Mouse (Mus musculus) central nervous system, embryonic 18 days (tissue): ENCODE measurements around the gene Psme3. TPM values are rescaled to one million over a fixed set of nuclear protein-coding genes. Genes with fewer than 3 reads are reported as not detected.

Source experiments
- polyA plus RNA-seq: library from polyadenylated mRNA; depleted of rRNA; stranded (reverse); fragments of >200 nt; gene quantifications from 2 replicates; pipeline ENCODE4 v1.2.3, GENCODE M21; 2012; rRNA removed

The Psme3 gene
- 103 and 105 TPM in 2 replicates for polyA plus RNA-seq

DNA sequence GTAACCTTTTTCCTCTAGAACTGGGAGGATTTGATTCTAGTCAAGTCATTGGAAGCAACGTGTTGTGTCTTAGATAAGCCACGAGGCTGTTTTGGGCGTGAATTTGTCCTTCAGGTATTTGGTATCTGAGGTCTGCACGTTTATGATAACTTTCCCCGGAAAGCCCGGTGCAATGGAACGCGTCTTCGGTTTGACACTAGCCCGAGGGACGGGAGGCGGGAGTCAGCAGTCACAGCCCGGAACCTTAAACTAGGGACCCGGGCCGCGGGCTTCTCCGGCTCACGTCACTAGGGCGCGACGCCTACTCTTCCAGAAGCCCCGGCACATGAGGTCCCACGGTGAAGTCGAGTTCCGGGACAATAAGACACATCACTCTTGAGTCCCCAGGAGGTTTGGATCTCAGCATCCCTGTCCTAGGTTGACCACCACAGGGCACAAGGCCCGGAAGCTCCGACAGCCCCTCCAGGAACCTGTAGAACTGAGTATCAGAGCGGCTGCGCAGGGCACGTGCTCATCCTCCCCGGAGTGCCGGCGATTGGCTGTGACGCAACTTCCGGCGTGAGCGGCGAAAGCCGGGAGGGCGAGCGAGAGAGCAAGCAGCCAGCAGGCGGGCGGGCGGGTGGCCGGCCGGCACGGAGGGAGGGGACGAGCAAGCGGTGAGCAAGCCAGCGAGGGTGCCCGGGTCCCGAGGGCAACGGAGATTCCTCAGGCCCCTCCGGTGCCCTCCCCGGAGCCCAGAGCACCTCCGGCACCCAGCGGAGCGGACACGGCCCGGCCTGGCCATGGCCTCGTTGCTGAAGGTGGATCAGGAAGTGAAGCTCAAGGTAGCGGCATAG lies at the start of gene Psme3:
Psme3 (plus strand) TSS at position 549 of the 836 bp plus-strand sequence.

DNA sequence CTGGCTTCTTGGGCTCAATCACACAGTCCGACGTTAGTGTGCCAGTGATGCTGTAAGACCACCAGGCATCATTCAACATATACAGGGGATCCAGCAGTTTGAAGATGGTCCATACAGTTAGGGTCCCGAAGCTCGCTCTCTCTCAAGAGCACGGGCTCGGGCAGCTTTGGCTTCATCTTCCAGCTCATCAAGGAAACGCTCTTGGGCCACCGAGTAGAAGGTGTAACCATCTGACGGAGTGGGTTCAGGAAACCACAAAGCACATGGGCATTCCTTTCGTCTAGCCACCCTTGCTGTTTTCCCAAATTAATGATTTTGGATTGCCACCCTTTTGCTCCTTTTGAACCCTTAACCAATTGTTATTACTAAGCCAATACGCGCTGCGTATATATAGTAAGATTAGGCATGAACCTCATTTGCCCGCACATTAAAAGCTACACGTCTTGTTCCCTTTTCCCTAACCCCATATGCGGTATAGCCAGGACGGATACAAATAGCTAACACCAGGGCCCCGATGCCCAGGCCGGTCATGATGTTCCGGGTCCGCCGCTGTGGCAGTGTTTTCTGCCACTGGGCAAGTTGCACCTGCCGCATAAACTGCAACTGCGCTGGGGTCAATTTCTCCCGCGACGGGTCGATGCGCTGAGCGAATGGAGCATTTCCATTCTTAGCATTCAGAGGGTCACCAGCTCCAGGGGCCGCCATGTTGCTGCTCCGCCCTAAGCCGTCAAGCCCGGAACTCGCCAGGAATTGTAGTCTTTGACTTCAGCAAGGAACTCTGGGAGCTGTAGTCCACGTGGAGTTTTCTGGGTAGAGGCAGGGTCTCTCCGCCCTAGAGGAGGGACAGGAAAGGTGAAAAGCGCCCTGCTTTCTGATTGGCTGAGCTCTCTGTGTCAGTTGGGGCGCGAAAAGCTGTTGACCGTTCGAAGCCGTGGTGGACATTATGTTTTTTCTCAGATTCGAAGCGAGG lies 37.5 kb upstream of the Psme3 start, which contains the start of the genes Cntd1 and Coa3:
Cntd1 (plus strand) TSS at position 790 of the 970 bp plus-strand sequence.
Coa3 (minus strand) TSS at position 892 of the 970 bp plus-strand sequence.

DNA sequence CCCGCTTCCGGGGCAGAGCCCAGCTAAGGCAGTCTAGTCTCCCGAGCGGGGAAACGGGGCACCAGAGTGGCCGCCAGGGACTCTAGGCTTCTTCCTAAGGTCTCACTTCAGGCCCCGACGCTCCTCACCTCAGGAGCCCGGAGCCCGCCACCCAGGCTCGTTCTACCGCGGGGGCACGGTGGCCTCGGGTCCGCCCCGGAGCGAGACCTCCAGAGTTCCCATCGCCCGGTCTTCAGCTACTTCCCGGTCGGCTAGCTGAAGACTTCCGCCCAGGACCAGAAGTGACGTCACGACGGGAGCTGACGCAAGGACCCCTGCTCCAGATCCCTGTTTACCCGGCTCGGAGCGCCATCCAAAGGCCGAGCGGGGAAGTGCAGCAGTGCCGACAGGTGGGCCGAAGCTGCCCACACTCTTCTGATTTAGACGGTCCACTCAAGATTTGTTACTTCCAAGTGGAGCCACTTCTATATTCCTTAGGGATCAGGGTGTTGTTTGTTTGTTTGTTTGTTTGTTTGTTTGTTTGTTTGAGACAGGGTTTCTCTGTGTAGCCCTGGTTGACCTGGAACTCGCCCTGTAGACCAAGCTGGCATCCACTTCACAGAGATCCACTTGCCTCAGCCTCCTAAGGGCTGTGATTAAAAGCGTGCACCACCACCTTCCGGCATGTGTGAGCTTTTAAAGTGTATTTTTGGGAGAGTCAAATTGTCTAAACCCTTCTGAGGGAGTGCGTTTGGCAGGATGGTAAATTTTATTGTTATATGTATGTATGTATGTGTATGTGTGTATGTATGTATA lies 13.8 kb upstream of the Psme3 start, which contains the start of gene Becn1:
Becn1 (minus strand) TSS at position 283 of the 795 bp plus-strand sequence.

DNA sequence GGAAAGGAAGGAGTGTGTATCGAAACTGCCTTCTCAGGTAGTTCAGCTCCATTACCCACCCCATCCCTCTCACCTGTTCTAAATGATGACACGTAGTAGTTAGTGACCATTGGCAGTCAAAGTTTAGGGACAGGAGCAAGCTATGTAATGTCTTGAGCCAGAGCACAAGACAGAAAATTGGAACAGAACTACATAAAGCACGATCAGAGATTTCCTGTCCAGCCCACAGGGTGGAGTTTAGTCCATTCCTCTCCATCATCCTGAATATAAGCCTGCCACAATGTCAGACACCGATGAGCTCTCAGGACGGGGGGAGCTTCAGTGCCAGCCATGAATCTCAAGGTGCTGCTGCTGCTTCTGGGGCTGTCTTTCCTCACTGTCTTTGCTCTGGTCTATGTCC lies 8.8 kb downstream of the Psme3 start, which contains the start of gene Aoc2:
Aoc2 (plus strand) TSS at position 301 of the 400 bp plus-strand sequence.

DNA sequence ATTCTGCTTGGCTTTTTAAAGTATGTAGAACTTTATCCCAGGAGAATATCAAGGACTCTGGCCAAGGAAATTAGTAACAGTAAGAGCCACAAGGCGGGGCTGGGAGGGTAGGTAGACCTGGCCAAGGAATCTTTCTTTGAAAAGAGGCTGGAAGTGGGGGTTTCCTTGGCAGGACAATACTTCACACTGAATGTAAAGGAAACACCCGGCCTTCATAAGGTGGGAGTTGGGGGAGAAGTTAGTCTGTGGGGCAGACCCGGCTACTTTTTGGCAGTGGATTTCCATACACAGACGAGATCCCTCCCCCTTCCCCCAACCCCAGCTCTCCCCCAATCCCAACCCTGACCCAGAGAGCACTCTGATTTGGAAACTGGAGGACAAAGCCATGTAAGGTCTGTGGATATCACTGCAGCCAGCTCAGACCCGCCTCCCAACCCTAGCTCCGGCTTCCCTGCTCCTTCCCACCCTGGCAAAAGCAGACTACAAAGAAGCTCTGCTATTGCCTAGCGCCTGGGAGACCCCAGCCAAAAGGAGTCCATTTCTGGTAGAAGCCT lies 14.4 kb downstream of the Psme3 start, which contains the start of gene Aoc3:
Aoc3 (plus strand) TSS at position 235 of the 554 bp plus-strand sequence.

DNA sequence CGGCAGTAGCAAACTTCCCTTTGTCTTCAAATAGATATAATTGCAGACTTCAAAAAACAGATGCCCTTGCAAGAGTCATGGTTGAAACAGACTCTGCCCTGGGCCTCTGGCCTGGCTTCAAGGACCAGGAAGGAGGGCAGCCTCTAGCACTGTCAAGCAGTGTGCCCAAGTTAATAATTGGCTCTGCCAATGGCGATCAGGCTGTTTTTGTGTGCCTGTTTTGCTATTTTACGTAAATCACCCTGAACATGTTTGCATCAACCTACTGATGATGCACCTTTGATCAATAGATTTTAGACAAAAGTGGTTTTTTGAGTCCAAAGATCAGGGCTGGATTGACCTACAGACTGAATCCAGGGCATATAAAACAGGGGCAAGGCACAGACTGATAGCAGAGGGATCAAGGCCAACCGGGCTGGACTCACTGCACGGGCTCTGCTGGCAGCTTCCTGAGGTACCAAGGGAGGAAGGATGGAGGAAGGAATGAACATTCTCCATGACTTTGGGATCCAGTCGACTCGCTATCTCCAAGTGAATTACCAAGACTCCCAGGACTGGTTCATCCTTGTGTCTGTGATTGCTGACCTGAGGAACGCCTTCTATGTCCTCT lies 51.4 kb downstream of the Psme3 start, which contains the start of gene G6pc:
G6pc (plus strand) TSS at position 236 of the 610 bp plus-strand sequence.

Other genes starting within 250 kb of the Psme3 start
- 10.6 and 11.5 TPM in 2 replicates for gene Naglu, start 246.2 kb upstream of the Psme3 start, polyA plus RNA-seq
- 0.63 and 0.65 TPM in 2 replicates for gene Hsd17b1, start 237.8 kb upstream of the Psme3 start, polyA plus RNA-seq
- gene Coasy, start 233.6 kb upstream of the Psme3 start, polyA plus RNA-seq: 49.3 and 50.2 TPM in 2 replicates
- gene Mlx, start 228.9 kb upstream of the Psme3 start, polyA plus RNA-seq: 65.4 and 71.6 TPM in 2 replicates
- 19.1 and 19.5 TPM in 2 replicates for gene Psmc3ip, start 220.8 kb upstream of the Psme3 start, polyA plus RNA-seq
- 66.9 and 68.5 TPM in 2 replicates for gene Retreg3, start 196.3 kb upstream of the Psme3 start, polyA plus RNA-seq
- gene Tubg1, start 196.3 kb upstream of the Psme3 start, polyA plus RNA-seq: 15.2 and 15.6 TPM in 2 replicates
- 31.8 and 33.7 TPM in 2 replicates for gene Tubg2, start 160.3 kb upstream of the Psme3 start, polyA plus RNA-seq
- 7.4 and 9.2 TPM in 2 replicates for gene Cntnap1, start 145.7 kb upstream of the Psme3 start, polyA plus RNA-seq
- 6.5 and 7.9 TPM in 2 replicates for gene Plekhh3, start 144.9 kb upstream of the Psme3 start, polyA plus RNA-seq
- 0.21 and 0.28 TPM in 2 replicates for gene Ccr10, start 140.8 kb upstream of the Psme3 start, polyA plus RNA-seq
- 37.9 and 39.6 TPM in 2 replicates for gene Ezh1, start 89.8 kb upstream of the Psme3 start, polyA plus RNA-seq
- gene Ramp2, start 70.2 kb upstream of the Psme3 start, polyA plus RNA-seq: 79.4 and 81.7 TPM in 2 replicates
- gene Vps25, start 62.5 kb upstream of the Psme3 start, polyA plus RNA-seq: 56.9 and 58.5 TPM in 2 replicates
- 4.4 and 5.4 TPM in 2 replicates for gene Wnk4, start 55.6 kb upstream of the Psme3 start, polyA plus RNA-seq
- 0.66 and 0.69 TPM in 2 replicates for gene Cntd1, start 37.2 kb upstream of the Psme3 start, polyA plus RNA-seq
- 165 and 213 TPM in 2 replicates for gene Coa3, start 37.1 kb upstream of the Psme3 start, polyA plus RNA-seq
- 115 and 124 TPM in 2 replicates for gene Becn1, start 13.9 kb upstream of the Psme3 start, polyA plus RNA-seq
- 7.0 and 7.4 TPM in 2 replicates for gene Aoc2, start 8.8 kb downstream of the Psme3 start, polyA plus RNA-seq
- 0.52 and 0.82 TPM in 2 replicates for gene Aoc3, start 14.4 kb downstream of the Psme3 start, polyA plus RNA-seq
- 0.03 and 0.05 TPM in 2 replicates for gene G6pc, start 51.3 kb downstream of the Psme3 start, polyA plus RNA-seq
- gene Aarsd1, start 101.4 kb downstream of the Psme3 start, polyA plus RNA-seq: 49.2 and 49.6 TPM in 2 replicates
- 4.1 and 4.2 TPM in 2 replicates for gene Gm27029, start 108.6 kb downstream of the Psme3 start, polyA plus RNA-seq
- 29.8 and 30.1 TPM in 2 replicates for gene Rundc1, start 108.9 kb downstream of the Psme3 start, polyA plus RNA-seq
- 2.3 and 5.0 TPM in 2 replicates for gene Ptges3l, start 109.1 kb downstream of the Psme3 start, polyA plus RNA-seq
- 841 and 842 TPM in 2 replicates for gene Rpl27, start 126.1 kb downstream of the Psme3 start, polyA plus RNA-seq
- gene Ifi35, start 132.2 kb downstream of the Psme3 start, polyA plus RNA-seq: 6.2 and 7.4 TPM in 2 replicates
- gene Rnd2, start 148.8 kb downstream of the Psme3 start, polyA plus RNA-seq: 118 and 125 TPM in 2 replicates
- gene Vat1, start 150.0 kb downstream of the Psme3 start, polyA plus RNA-seq: 162 and 171 TPM in 2 replicates
- gene Brca1, start 235.7 kb downstream of the Psme3 start, polyA plus RNA-seq: 2.2 and 2.7 TPM in 2 replicates
- gene Nbr1, start 235.9 kb downstream of the Psme3 start, polyA plus RNA-seq: 100 and 103 TPM in 2 replicates